Mouse (Mus musculus) left cerebral cortex, adult 11 months (tissue): ENCODE results near the gene 6430628N08Rik.

Source experiments
- DNase-seq: peaks from one replicate; pipeline ENCODE4 v3.0.0; 2022; ENCODE audit warnings: low spot score

The 6430628N08Rik gene

DNA sequence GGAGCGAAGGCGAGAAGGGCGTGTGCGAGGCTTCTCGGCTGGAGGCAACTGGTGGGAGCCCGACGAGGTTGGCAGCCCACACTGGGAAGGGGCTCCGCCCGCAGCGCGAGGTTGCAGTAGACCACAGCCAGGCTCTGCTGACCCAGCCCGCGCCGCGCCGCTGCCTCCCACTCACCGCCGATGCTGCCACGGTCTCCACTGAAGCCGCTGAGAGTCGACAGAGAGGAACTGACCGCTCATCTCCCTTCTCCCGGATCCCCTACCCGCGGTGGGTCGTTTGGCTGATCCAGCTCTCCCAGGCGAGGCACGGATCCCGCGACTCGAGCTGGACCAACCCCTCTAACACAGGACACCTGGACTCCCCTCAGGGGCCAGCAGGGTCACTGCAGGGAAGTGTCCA is at the start of gene 6430628N08Rik:
Gene 6430628N08Rik, plus strand, starts transcription at position 113 of the 400 bp plus-strand sequence.
- no peak for DNase-seq

DNA sequence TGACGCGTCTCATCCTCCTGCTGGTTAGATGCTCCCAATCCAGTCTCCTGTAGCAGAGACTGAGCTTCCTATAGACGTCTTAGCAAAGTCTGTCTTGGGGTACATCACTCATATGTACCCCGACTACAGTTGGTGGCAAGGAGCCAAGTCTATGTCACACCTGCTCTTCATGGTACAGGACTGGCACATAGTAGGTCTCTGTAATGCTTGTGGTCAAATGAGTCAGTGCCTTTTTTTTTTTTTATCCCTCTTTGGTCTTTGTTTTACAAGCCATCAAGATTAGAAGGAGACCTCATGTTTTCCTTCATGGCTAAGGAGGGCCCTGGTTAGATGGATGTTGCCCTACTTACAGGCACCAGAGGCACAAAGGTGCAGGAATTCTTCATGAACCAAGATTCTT is 49.6 kb upstream of the 6430628N08Rik start:
- no peak for DNase-seq

DNA sequence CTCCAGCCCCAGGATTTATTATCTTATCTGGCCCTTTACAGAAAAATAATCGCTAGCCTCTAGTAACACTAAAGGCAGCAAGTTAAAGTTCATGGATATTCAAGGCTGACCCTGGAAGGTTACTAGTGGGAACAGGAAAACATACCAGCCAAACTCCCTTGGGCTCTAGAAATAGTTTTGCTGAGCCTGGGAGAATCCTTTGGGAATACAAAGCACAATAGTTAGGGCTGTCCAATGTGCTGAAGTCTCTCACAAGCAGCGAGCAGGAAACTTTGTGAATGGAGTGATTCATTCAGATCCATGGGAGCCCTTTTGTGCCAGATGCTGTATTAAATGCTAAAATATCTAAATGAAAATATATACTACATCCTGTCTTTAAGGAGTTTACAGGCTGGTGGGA is 43.8 kb upstream of the 6430628N08Rik start:
- no peak for DNase-seq

DNA sequence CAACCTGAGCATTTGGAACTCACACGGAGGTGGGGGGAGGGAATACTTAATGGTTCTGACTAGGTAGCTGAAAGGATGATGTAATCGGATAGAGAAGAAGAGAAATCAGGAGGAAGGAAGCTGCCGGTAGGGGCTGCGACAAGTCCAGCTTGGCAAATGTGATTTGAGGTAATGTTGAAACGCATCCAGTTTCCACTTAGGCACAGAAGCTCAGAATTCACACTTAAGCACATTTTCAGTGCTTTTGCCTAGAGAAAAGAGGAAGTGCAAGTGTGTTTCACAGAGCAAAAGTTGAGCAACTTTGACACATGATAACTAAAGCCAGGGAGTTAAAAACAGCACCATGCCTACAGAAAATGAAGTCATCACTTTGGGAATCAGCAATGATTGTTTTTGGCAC is 43.1 kb upstream of the 6430628N08Rik start:
- no peak for DNase-seq

DNA sequence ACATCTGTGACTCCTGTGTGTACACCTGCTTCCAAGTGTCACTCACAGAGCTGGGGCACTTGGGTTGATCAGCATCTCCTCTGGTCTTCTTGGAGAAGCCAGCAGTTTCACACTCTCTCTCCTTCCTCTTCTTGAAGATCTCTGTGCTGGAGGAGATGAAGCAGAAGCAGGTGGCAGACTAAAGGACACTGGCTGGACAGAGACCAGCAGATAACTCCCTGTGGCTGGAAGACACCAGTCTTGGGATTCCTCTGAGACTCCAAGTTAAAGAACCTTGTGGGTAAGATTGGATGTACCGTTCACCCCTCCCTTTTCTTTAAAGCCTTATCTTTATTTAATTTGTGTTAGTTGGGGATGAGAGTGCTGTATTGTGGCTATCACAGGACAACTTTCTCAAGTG is 42.4 kb upstream of the 6430628N08Rik start:
- no peak for DNase-seq

DNA sequence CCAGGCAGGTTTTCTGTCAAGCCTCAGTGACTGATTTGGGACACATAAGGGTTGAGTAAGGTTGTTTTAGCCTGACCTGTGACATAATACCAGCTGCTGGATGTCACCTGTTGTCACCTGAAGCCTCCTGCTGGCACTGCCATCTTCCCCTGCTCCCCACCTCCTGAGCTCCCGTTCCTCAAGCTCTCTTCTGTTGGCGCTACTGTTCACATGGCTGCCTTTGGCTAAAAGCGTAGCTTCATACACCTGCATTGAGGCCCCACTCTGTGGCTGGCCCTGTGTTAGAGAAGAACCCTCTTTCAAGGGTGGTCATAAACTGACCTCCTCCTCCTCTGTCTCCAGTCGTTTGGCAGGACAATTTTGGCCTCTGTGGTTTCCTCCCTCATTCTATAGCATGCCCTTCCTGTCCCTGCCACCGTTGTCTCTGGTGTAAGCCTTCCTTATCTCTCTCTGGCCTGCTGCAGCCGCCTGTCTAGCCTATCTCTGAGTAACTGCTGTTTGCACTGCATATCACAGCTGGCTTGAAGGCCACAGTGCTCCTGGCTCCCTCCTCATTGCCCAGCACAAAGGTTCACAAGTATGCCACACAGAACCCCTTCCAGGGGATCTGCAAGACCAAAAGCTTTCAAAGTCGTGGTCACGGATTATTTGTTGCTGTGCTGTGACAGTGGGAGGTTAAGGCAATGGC is 41.3 kb upstream of the 6430628N08Rik start:
- DNase-seq = no peak

DNA sequence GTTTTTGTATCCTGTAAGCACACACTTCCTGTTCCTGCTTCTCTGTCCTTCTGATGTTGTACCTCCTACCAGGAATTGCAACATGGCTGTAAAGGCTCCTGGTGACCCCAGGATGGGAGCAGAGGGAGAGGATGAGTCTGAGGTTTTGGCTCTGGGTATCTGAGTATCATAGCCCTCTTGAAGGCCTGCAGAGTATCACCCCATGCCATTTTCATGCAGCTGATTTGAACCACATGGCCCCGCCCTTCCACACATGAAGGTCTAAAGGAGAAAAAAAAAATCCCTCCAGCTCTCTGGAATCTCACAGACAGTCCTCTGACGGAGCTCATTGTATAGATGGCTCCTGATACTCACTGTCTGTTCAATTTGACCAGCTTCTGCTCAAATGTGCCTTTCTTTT is 40.4 kb upstream of the 6430628N08Rik start:
- DNase-seq = no peak

DNA sequence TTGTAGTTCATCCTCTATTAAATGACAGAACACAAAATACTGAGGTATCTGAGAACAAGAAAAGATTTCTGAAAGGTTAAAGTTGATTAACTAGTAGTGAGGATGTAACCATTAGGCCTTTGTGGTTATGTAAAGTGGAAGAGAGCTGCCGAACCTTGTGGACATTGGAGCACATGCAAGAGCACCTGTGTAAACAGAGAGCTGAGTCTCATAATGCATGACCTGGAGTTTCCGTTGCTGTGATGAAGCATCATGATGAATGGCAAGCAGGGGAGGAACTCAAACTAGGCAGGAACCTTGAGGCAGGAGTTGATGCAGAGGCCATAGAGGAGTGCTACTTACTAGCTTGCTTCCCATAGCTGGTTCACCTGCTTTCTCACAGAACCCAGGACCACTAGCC is 39.8 kb upstream of the 6430628N08Rik start:
- DNase-seq = no peak

DNA sequence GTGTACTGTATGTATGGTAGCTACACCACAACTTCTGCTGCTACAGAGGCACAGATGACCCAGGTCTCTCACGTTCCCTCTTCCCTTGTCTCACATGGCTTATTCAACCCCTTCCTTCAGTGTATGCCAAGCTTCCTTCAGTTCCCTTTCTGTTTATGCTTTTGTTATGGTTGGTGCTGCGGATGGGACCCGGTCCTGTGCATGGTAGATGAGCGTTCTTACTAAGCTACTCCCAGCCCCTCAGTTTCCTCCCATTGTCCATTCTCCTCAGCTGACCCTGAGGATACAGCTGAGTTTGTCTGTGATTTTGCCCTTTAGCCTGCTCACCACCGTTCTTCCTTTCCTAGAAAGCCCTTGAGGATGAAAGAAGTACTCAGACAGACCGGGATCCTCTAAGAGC is 38.9 kb upstream of the 6430628N08Rik start:
- no peak for DNase-seq

DNA sequence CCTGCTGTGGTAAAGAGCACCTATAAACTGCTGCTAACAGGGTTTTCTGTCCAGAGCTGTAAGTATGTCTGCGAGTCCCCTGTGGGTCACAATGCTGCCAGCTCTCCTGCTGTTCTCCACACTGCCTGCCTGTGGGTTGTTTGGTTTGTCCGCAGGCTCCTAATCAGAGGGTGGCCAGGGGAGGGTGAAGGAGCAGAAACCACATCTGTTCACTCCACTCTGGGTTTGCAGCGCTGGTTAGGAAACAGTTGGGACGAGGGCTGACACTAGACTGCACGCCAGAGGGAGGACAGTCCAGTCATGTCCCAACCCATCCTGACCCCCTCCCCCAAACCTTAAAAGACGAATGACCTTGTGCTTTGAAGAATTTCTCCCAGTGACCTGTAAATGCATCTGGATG is 35.4 kb upstream of the 6430628N08Rik start:
- no peak for DNase-seq

DNA sequence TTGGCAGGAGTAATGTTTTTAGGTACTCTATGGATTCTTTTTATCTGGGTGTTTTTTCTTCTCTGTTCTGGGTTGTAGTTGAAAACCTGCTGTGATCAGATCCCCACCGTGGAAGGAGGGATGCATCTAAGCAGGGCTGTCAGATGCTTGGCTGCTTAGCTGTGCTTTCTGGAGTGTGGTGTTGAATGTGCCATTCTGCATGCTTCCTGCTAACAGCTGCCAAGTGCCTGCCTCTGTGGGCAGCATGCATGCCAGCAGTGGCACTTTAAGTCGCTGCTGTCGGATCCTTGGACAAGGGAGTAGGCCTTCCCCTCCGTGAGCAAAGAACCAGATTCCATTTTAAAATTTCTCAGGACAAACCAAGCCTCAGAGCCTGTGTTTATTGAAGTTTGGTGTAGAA is 34.9 kb upstream of the 6430628N08Rik start:
- DNase-seq = no peak

DNA sequence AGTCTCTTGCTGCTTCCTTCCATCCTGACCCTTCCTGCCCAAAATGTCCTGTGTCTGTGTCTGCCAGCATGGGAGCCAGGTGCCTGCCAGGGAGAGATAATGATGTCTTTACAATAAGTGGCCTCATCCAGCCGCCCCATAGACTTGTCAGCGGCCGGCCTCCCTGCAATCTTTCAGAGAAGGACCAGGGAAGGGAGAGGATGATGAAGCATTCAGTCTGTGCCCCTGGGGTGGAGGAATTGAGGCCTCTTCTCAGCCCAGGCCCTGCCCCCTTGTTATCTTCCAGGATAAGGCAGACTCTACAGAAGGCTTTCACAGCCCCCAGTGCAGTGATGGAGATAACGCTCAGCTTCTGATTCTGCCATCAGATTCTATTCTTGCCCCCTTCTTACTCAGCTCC is 34.2 kb upstream of the 6430628N08Rik start:
- no peak for DNase-seq

DNA sequence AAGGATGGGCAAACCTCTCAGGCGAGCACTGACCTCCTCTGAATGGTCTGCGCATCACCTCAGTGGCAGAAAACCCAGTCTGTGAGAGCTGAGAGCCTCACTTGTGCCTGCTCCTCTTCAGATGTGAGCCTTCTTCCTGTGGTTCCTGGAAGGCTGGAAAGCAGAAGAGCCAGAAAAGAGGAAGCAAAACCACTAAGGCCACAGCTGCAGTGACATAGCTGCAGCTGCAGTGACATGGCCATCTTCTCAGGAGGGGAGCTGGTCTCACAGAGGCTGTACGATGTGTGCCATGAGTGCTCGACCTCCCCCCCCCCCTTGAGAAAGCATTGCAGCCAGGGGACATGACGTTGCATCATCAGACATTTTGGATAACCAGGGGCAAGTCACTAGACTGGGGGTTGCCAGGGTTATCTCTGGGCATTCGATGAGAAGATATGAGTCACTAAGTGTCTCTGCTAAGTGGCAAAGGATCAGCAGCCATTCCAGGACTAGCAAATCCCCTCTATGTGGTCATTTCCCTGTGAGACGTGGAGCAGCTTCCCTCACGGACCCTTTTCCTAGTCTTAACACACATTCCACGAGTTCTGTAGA is 33.1 kb upstream of the 6430628N08Rik start:
- no peak for DNase-seq

DNA sequence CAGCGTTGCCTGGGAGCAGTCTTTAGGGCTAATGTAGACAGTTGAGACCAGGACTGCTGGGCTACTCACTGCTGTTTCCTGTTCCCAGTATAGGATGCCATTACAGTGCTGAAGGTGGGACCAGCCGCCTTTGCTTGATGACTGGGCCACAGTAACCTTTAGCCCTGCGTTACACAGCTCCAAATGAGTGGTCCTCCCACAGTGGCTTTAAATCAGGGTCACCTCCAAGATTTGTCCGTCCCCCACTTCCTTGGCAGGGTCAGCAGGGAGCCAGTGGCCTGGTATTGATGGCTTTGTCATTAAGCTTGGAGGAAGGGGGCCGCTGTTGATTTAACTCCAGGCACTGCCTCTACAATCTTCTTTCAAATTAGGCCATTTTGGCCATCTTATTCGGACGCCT is 27.1 kb upstream of the 6430628N08Rik start:
- no peak for DNase-seq

DNA sequence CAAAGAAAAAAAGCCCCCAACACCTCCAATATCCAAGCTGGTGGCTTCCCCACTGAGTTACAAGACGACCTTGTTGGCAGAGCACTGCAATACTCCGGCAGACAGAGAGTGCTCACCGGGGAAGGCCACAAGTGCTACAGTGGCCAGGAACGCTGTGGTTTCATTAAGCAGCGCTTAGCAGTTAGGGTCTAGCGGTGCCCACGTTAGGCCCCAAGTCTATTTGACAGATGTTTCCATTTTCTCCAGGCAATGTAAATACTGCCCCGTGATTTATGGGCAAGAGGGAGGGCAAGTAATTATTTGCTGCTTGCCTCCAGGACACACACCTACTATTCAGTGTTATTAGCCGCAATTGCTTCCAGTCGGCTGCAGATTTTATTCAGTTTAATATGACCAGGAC is 26.6 kb upstream of the 6430628N08Rik start:
- DNase-seq = no peak

DNA sequence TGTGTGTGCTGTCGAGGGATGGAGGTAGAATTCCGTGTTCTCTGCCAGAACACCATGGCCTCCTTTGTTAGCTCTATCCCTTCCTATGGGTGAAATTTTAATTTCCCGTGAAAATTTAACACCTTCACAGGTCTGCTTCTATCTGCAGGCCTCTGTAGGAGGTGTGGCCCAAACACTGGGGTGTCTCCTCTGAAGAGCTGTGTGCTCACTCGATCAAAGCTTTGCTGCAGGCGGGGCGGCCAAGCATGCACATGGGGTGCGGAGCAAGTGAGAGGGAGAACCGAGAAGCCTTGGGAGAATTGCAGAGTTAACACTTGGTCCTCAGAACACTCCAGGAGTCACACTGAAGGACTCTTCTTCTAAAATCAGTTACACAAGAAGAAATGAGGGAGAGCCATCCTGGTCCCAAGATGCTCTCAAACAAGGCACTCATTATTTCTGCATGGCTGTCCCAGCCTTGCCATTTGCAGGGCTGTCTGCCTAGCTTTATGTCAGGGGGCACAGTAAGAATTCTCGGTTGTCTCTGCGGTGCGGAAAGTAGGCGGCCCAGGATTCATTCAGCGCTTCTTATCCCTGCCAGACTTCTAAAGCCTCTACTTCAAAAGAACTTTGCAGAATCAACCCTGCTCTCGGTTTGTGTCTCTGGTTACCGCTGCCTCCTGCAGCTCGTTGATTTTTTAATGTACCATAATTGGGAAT is 20.8 kb upstream of the 6430628N08Rik start:
- DNase-seq = no peak

DNA sequence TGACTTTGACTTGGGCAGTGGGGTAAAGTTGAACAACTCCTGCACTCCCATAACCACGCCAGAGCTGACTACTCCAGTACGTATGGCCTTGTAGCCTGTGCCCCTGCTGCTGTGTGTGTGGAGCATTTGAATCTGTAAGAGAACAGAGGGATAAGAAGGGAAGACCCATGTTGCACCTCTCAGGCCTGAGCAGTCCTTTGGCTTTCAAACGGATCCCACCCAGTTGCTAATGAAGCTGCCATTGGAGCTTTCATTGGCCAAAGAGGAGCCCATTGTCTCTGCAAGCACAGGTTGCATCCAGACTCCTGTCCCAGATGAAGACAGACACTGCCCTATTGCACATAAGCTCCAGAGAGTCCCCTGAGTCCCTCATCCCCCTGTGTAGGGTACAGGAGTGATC is 17.2 kb upstream of the 6430628N08Rik start:
- no peak for DNase-seq

DNA sequence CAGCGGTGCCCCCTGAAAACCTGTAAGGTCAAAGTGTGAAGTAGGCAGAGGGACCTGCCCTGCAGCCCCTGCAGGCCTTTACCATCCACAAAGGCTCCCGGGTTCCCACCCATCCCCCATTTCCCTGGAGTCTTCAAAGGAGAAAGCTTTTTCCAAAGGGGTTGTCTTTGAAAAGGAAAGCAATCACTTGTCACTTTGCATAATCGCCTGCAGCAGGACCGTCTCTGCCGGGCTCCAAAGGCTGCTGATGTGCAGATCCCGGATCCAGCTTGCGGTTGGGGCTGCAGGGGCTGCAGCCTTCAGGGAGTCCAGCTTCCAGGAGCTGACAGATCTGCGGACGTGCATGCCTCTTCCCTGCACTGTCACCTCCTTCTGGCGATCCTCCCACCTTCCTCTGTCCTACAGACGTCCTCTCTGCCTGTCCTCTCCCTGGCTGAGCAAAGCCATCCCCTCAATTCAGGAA is 12.2 kb upstream of the 6430628N08Rik start:
- DNase-seq = no peak

DNA sequence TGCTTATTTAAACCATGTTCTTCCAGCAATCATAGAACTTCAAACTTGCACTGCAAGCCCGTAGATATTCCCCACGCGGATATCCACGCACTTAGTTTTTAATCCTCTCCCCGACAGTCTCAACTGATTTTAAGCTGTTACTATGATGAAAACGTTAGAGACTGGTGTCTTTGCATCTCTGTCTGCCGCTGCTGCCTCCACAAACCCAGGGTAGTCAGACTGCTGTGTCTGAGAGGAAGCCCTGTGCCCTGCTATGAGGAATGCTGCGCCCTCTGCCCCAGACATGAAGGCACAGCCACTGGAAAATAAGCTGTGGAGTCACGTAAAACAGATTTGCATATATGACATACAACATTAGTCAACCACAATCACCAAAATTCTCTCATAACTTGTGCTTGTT is 11.6 kb upstream of the 6430628N08Rik start:
- DNase-seq = no peak

DNA sequence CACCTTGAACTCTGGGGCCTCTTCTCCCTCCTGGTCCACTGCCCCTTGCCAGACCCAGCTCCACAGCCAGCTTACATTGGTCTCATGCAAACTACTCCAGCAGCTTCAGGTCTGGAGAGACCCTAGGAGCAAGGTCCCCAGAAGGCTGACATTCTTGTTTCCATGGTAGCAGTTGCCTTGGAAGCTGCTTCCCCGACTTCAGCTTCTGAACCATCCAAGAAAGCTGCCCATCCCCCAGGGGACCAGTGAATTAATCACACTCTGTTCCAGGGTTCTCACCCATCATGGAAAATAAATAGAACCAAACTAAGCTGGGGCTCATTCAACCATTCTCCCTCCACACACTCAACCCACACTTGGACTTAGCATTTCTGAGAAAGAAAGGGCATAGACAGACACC is 9.3 kb upstream of the 6430628N08Rik start:
- peak; percentile 27 for DNase-seq

DNA sequence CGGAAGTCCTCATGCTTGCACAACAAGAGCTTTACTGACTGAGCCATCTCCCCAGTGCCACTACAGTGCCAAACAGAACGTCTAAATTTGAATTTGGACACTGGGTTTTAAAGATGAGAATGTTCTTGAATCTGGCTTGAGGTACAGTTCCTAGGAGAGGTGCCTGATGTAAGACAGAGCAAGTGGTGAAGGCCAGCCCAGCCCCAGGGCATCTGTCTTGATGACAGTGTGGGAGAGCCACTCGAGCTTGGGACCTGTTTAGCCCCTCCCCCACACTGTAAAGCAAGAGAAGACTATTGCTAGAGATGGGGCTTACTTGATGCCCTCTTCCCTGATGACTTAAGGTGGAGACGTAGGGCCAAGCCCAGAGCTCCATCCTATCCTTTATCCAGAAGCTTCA is 8.3 kb upstream of the 6430628N08Rik start:
- no peak for DNase-seq

DNA sequence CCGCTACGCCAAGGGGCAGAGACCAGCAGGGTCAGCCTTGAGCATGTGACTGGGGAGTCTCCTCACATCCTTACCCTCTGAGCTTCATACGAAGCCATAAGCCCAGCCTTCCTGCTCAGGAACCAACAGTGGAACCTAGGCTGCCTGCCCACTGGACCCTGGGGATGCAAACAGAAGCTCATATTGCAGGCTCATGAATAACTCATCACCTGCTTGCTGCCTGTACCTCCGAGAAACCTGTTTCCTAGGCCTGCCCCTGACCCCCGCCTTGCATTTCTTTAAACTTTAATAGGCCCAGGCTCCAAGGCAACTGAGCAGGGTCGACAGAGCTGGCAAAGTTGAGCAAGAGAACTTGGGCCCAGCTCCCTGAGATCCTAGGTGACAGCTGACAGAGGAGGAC is 6.4 kb upstream of the 6430628N08Rik start, which contains the start of gene Kncn:
Gene Kncn, plus strand, starts transcription at position 379 of the 400 bp plus-strand sequence.
- DNase-seq = no peak

DNA sequence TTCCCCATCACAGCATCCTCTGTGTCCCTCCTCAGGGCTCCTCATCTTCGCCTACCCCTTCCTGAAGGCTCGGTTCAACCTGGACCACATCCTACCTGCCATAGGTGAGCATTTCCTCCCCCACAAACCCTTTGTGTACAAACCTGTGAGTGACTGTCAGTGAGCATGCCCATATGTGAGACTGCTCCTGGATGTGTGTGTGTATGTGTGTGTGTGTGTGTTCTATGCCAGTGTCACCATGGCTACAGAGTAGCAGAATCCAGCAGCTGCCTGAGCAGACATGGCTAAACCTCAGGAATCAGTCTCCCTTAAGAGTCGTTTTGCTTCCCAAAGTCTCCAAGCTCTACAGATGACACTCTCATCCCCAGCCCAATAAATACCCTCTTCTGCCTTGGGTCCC is 4.6 kb upstream of the 6430628N08Rik start:
- DNase-seq = no peak
